Mouse (Mus musculus) kidney, adult 11 months (tissue): ENCODE measurements around the gene Gtf3a.
"Not testable (repeated sequence)": the region's sequence is repeated elsewhere in the genome, so short reads cannot be mapped to it uniquely, and the experiment has no call there.

Experiments
- DNase-seq: peaks from one replicate; pipeline ENCODE4 v3.0.0; 2022

Gene Gtf3a

GRCm38 (mm10) chr5:146948508-146949088 is at the start of gene Gtf3a:
Gtf3a (plus strand) TSS chr5:146948657.
- peak; percentile 73 for DNase-seq

GRCm38 (mm10) chr5:146900331-146900730 is 48.1 kb upstream of the Gtf3a start:
- no peak for DNase-seq

DNA sequence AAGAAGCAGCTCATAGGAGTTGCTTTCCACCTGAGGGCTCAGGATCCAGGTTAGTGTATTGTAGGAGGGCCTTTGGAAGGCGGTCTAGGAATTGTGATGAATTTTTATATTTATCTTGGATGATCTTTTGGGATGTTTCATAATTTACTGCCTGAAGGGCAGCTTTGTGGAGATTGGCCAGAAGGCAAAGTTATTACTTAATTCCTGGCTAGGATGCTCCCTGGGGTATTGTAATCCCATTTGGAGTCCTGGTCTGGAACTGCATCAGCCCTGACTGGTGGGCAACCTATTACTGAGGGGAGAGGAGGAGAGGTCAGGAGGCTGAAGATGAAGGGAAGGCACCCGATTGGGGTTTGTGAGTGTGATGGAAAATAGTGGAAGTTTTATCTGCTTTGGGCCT is 47.0 kb upstream of the Gtf3a start:
- no peak for DNase-seq

GRCm38 (mm10) chr5:146904404-146904803 is 44.1 kb upstream of the Gtf3a start:
- peak; percentile 53 for DNase-seq

GRCm38 (mm10) chr5:146905486-146906172 is 42.8 kb upstream of the Gtf3a start:
- DNase-seq: peak; percentile 46

GRCm38 (mm10) chr5:146907533-146907932 is 40.9 kb upstream of the Gtf3a start:
- peak; percentile 21 for DNase-seq

DNA sequence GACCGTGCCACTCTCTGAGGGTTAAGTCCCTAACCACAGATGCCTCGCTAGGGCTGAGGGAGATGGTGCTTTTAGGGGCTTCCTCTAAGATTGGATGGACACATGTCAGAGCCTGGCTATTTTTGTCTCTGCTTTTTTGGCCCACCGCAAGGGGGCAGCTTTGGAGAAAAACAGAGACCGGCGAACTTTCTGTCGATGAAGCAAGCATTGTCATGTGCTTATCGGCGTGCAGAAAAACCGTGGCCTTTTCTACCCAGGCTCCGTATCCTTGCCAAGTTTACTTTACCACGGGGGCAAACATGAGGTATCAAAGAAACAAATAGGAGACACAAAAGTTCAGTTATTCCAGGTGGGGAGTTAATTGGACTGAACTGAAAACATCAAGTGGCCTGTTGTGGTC is 39.8 kb upstream of the Gtf3a start:
- DNase-seq: no peak

DNA sequence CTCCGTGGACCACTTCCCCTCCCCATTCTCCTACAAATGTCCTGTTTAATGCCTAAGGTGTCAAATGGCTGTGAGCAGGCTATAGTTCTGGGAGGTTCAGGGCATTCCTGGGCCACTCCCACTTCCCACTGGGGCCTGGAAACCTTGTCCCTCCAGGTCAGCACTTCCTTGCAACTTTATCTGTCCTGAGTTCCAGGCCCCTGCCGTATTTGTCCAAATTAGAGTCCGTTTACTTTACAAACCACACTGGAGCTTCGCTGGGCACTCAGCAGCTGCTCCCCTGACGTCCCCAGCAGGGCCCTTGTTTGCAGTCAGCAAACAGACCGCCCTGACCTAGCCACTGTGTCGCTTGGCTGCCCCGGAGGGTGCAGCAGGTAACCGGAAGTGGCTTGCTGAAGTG is 36.3 kb upstream of the Gtf3a start:
- no peak for DNase-seq

GRCm38 (mm10) chr5:146913355-146913754 is 35.1 kb upstream of the Gtf3a start:
- no peak for DNase-seq

- peak; percentile 30 for DNase-seq
Measured at GRCm38 (mm10) chr5:146914088-146914766, 34.2 kb upstream of the Gtf3a start.

- DNase-seq: no peak
Measured at GRCm38 (mm10) chr5:146916273-146916672, 32.2 kb upstream of the Gtf3a start.

DNA sequence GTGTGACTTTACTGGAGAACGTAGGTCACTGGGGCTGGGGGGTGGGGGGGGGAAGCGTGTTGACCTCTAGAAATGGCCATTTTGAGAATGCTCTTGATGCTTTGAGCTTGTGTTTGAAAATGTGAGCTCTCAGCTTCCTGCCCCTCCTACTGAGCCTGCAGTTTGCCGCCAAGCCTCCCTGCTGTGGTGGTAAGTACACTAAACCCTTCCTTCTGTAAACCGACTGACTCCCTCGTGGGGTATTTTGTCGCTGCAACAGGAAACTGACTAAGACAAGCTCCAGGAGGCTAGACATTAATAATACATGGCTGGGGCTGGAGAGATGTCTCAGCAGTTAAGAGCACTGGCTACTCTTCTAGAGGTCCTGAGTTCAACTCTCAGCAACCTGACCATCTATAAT is 31.7 kb upstream of the Gtf3a start:
- DNase-seq: no peak

DNA sequence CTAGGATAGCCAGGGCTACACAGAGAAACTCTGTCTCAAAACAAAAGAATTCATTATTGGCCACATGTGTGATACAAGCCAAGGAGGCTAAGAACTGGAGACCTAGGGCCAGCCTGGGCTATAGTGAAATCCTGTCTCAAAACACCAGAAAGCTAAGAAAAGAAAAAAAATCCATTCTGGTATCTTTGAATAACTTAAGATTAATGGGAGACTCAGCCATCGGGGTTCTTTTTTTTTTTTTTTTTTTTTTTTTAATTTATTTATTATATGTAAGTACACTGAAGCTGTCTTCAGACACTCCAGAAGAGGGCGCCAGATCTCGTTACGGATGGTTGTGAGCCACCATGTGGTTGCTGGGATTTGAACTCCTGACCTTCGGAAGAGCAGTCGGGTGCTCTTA is 31.1 kb upstream of the Gtf3a start:
- DNase-seq: not testable (repeated sequence)

- no peak for DNase-seq
Measured at GRCm38 (mm10) chr5:146919874-146920273, 28.6 kb upstream of the Gtf3a start.

- no peak for DNase-seq
Measured at GRCm38 (mm10) chr5:146920314-146921161, 27.9 kb upstream of the Gtf3a start.

DNA sequence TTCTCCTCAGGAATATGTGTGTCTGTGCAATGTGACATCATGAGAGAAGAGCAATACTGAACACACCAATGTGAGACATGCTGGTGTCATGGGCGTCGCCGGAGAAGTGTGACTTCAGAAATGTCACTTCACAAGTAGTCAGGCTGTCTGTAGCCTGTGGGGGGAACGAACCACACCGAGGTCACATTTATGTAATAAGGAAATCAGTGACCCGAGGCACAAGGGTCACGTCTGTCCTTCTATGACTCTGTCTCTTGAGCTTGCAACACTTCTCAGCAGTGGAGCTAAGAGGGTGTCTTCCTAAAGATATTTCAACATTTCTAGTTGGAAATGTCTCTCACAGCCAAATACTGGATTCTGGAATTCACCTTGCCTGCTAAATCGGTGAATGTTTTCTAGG is 27.2 kb upstream of the Gtf3a start:
- no peak for DNase-seq

DNA sequence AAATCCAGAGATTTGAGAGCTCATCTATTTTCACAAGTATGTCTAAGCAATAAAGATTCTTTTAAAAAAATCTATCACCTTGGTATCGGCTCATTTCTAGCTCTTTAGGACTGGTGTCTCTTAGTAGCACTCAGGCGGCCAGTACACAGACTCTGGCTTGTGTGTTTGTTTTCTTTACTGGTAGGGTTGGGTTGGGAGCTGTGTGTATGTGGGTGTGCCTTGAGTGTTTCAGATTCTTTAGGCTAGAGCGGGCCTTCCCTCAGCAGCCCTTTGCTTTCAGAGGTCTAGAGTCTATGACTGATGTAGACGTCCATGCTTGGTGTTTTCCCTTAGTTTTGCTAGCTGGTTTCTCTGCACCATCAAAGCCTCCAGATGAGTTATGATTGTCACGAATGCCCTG is 24.9 kb upstream of the Gtf3a start:
- no peak for DNase-seq

DNA sequence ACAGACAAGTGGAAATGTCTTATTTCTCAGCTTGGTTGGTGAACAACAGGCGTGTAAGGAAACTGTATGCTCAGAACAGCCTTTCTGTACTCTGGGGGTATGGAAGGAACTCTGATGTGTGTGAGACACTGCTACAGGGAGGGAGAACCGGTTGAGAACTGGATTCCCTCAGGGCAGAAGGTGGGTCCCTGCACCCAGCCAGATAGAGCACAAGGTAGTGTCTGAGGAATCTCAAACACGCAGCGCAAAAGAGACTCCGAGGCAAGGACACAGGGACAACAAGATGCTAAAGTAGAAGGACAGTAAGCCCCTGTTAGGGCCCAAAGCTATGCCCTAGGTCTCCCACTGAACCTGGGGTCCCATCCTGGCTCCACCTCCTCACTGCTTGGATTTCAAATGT is 21.8 kb upstream of the Gtf3a start:
- no peak for DNase-seq

DNA sequence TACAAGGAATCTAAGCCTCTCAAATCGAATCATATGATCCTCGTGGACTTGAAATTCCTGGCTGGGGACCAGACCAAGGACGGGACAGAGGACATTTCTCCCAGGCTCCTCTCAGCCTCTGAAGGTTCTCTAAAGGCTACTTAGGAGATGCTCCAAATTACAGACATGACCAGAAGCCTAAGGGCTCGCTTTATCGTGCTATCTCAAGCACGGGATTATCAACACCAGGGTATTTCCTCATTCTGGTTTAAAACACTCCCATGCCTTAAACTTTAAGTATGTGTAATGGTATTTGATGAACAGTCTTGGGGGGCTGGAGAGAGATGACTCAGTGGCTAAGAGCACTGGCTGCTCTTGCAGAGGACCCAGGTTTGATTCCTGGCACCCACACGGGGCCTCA is 17.0 kb upstream of the Gtf3a start:
- no peak for DNase-seq

GRCm38 (mm10) chr5:146931904-146932553 is 16.4 kb upstream of the Gtf3a start:
- no peak for DNase-seq

DNA sequence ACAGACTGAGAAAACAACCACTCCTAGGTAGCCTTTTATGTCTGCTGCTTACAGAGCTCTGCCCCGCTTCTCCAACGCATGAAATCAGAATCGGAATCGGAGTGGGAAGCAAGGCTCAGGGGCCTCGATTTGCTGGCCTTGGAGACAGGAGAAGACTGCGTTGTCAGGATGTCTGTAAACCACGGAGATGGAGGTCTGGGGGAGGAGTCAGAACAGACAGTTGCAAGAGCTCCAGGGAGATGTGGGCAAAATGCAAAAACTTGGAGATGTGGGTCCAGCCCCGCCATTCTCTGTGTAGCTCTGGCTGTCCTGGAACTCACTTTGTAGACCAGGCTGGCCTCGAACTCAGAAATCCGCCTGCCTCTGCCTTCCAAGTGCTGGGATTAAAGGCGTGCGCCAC is 15.0 kb upstream of the Gtf3a start:
- no peak for DNase-seq

DNA sequence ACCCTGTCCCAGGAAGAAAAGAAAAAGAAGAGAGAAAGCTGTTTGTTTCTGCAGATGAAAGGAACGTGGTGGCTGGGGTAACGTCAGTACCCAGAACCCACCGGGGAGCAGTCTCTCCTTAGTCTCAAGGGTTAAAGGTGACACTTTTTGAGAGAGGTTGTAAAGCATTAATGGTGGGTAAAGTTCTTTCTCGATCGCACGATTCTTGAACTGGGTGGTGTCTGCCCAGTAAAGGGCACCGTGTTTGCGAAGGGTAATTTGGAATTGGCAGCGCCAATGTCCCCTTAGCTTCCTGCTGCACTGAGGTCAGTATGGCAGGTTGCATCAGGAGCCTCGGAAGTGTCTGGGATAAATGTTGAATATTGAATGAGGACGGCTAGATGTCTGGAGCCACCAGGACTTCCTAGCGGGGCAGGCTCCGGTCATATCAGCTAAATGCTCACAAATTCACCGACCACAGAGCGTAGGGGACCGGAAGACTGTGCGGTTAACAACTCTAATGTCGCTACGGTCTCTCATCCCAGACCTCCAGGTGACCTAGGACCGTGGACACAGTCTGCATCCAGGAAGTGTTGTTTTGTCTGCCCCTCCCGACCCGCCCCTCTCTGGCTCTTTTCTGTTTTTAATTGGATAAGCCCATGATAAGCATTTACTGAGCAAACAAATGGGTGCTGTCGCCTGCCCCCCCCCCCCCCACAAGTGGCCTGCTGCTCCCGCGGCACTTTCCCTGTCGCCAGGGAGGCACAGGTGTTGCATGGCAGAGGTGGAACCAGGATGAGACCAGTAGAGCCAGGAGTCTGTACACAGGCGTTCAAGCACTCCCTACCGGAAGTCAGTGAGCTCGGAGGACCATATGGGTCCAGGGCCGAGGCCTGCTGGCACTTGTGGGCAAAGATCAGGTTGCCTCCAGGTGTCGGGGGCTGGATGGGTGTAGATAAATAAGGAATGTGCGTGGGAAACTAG is 10.6 kb upstream of the Gtf3a start:
- no peak for DNase-seq
